Mouse (Mus musculus) forebrain, embryonic 11.5 days (tissue): Measurements from ENCODE around the gene Manbal. TPM values are rescaled to one million over a fixed set of nuclear protein-coding genes. Genes with fewer than 3 reads are reported as not detected.

ENCODE experiments used
- ATAC-seq: fragments of 200-750 bp; cut with Nextera tagmentation; replicated peaks from 2 replicates; pipeline ENCODE4 v1.8.0; 2017; ENCODE audit warnings: moderate TSS enrichment; ENCODE audit not compliant: low FRiP score
- DNase-seq: peaks from one replicate; pipeline ENCODE4 v3.0.0-alpha.2; 2017; ENCODE audit warnings: low spot score
- H3K27ac ChIP-seq: fragments of 300-500 bp; sonication (generic); 2 replicates; pipeline ENCODE4 v1.5.1; 2014; ENCODE audit warnings: low read depth, low read length
- H3K27me3 ChIP-seq: fragments of 300-500 bp; sonication (generic); 2 replicates; pipeline ENCODE4 v1.6.1; 2014; ENCODE audit warnings: mild to moderate bottlenecking, low read length, mixed read lengths; ENCODE audit not compliant: control insufficient read depth, insufficient read depth
- H3K36me3 ChIP-seq: fragments of 300-500 bp; sonication (generic); 2 replicates; pipeline ENCODE4 v1.6.1; 2014; ENCODE audit warnings: mild to moderate bottlenecking, low read length, moderate library complexity, mixed read lengths; ENCODE audit not compliant: control insufficient read depth, insufficient read depth
- H3K4me1 ChIP-seq: fragments of 300-500 bp; sonication (generic); replicated peaks from 2 replicates; pipeline ENCODE4 v1.6.1; 2014; ENCODE audit warnings: low read length, mixed read lengths; ENCODE audit not compliant: control insufficient read depth, insufficient read depth
- H3K4me2 ChIP-seq: fragments of 300-500 bp; sonication (generic); 2 replicates; pipeline ENCODE4 v1.6.1; 2014; ENCODE audit warnings: low read depth, mild to moderate bottlenecking, low read length, moderate library complexity, mixed read lengths; ENCODE audit not compliant: severe bottlenecking
- H3K4me3 ChIP-seq: fragments of 300-500 bp; sonication (generic); 2 replicates; pipeline ENCODE4 v1.5.1; 2014; ENCODE audit warnings: low read depth, low read length
- H3K9ac ChIP-seq: fragments of 300-500 bp; sonication (generic); 2 replicates; pipeline ENCODE4 v1.6.1; 2014; ENCODE audit warnings: low read length
- H3K9me3 ChIP-seq: fragments of 300-500 bp; sonication (generic); 2 replicates; pipeline ENCODE4 v1.6.1; 2016; ENCODE audit warnings: low read length, mixed read lengths; ENCODE audit not compliant: control insufficient read depth
- WGBS: fragments of 180-500 bp; shearing (Covaris S2); extraction: QIAGEN DNeasy Blood & Tissue Kit; methylation state at CpG from one replicate; pipeline ENCODE4 v1.1.7; 2014; 5-methylcytosine and 5-hydroxymethylcytosine counted together
- polyA plus RNA-seq: library from polyadenylated mRNA; unstranded; fragments of >200 nt; fragmentation: Nextera tagmentation; extraction: Ambion mirVana; gene quantifications from 2 replicates; pipeline ENCODE4 v1.2.1, GENCODE M21; 2014

Manbal gene
- polyA plus RNA-seq, 1 experiment from 2014 or later, result 31.0 TPM

GRCm38 (mm10) chr2:157349121-157349778 lies 18.1 kb upstream of the Manbal start:
- Histone ChIP-seq H3K4me3 (no peak overlapping the region), H3K9ac (no peak overlapping the region; the same call in 1 of the 2 replicates), H3K9me3 (no peaks in the 10 kb centered on the region), H3K4me1 (peaks cover 6% of the 10 kb centered on the region; the same call in 1 of the 2 replicates), H3K36me3 (no peaks in the 10 kb centered on the region), H3K27ac (peak overlapping the region; percentile 41; the same call in 1 of the 2 replicates), H3K27me3 (no peaks in the 10 kb centered on the region), H3K4me2 (no peak overlapping the region)
- whole genome bisulfite sequencing, result 57% methylated on average over 12 of the region's 12 CpGs
- peak; percentile 53; the same call in 1 of the 2 replicates for ATAC-seq
- DNase-seq, result no peak

GRCm38 (mm10) chr2:157353183-157353582 lies 14.2 kb upstream of the Manbal start:
- 76% methylated on average over 4 of the region's 4 CpGs for whole genome bisulfite sequencing

GRCm38 (mm10) chr2:157354106-157354505 lies 13.3 kb upstream of the Manbal start:
- ATAC-seq (no peak), DNase-seq (no peak)
- 0 out of 2 replicates have a peak, but pooled peaks cover 2% of the 10 kb centered on the region for H3K4me1 ChIP-seq
- H3K4me3 ChIP-seq, result no peak overlapping the region
- no peaks in the 10 kb centered on the region for H3K36me3 ChIP-seq
- 69% methylated on average over 3 of the region's 3 CpGs for WGBS
- no peak overlapping the region for H3K4me2 ChIP-seq
- H3K27me3 ChIP-seq, result no peaks in the 10 kb centered on the region
- no peak overlapping the region for H3K27ac ChIP-seq
- H3K9ac ChIP-seq, result no peak overlapping the region
- no peaks in the 10 kb centered on the region for H3K9me3 ChIP-seq

More at GRCm38 (mm10) chr2:157353183-157353582, 14.2 kb upstream of the Manbal start:
- Histone ChIP-seq H3K36me3 (no peaks in the 10 kb centered on the region), H3K27ac (no peak overlapping the region), H3K9ac (no peak overlapping the region), H3K4me2 (no peak overlapping the region), H3K4me1 (peaks cover 2% of the 10 kb centered on the region; the same call in 1 of the 2 replicates), H3K9me3 (no peaks in the 10 kb centered on the region), H3K27me3 (no peaks in the 10 kb centered on the region), H3K4me3 (no peak overlapping the region)
- no peak for ATAC-seq
- no peak for DNase-seq

GRCm38 (mm10) chr2:157360028-157360427 lies 7.4 kb upstream of the Manbal start:
- no peak overlapping the region for H3K4me3 ChIP-seq
- H3K36me3 ChIP-seq, result no peaks in the 10 kb centered on the region
- 86% methylated on average over 5 of the region's 5 CpGs for WGBS
- no peaks in the 10 kb centered on the region for H3K4me1 ChIP-seq
- H3K9me3 ChIP-seq, result no peaks in the 10 kb centered on the region
- no peaks in the 10 kb centered on the region for H3K27me3 ChIP-seq
- no peak for DNase-seq
- H3K4me2 ChIP-seq, result no peak overlapping the region
- no peak overlapping the region for H3K27ac ChIP-seq
- ATAC-seq, result no peak
- H3K9ac ChIP-seq, result no peak overlapping the region

- H3K27me3 ChIP-seq, result no peaks in the 10 kb centered on the region
- H3K9me3 ChIP-seq, result no peaks in the 10 kb centered on the region
- 91% methylated on average over 3 of the region's 3 CpGs for WGBS
- no peak overlapping the region for H3K9ac ChIP-seq
- no peaks in the 10 kb centered on the region; the same call in none of the 2 replicates for H3K4me1 ChIP-seq
- H3K27ac ChIP-seq, result no peak overlapping the region
- H3K4me2 ChIP-seq, result no peak overlapping the region
- no peak for DNase-seq
- no peaks in the 10 kb centered on the region for H3K36me3 ChIP-seq
- no peak for ATAC-seq
- H3K4me3 ChIP-seq, result no peak overlapping the region
Observed at GRCm38 (mm10) chr2:157363031-157363430, 4.4 kb upstream of the Manbal start.

GRCm38 (mm10) chr2:157366762-157367161 lies 632 bp upstream of the Manbal start:
- H3K27me3 ChIP-seq, result no peaks in the 10 kb centered on the region
- 87% methylated on average over 9 of the region's 9 CpGs for WGBS
- 0 out of 2 replicates have a peak, but pooled peaks have one; percentile 9 for ATAC-seq
- H3K9me3 ChIP-seq, result no peaks in the 10 kb centered on the region
- peak overlapping the region; percentile 91 for H3K4me2 ChIP-seq
- no peak for DNase-seq
- H3K9ac ChIP-seq, result no peak overlapping the region
- no peaks in the 10 kb centered on the region; the same call in none of the 2 replicates for H3K4me1 ChIP-seq
- no peak overlapping the region for H3K4me3 ChIP-seq
- H3K27ac ChIP-seq, result no peak overlapping the region
- H3K36me3 ChIP-seq, result no peaks in the 10 kb centered on the region; the same call in 1 of the 2 replicates

- Histone ChIP-seq H3K4me1 (no peaks in the 10 kb centered on the region; the same call in none of the 2 replicates), H3K36me3 (no peaks in the 10 kb centered on the region; the same call in 1 of the 2 replicates), H3K27me3 (no peaks in the 10 kb centered on the region), H3K4me3 (peak overlapping the region; percentile 71), H3K9ac (peak overlapping the region; percentile 98), H3K9me3 (no peaks in the 10 kb centered on the region), H3K27ac (peak overlapping the region; percentile 82), H3K4me2 (peak overlapping the region; percentile 91)
- ATAC-seq, result no peak
- 12% methylated on average over 13 of the region's 13 CpGs for WGBS
- DNase-seq, result no peak
Observed at GRCm38 (mm10) chr2:157367991-157368390, 597 bp downstream of the Manbal start.

- H3K4me3 ChIP-seq, result no peak overlapping the region
- no peak for ATAC-seq
- no peaks in the 10 kb centered on the region for H3K9me3 ChIP-seq
- H3K4me1 ChIP-seq, result peaks cover 11% of the 10 kb centered on the region
- H3K4me2 ChIP-seq, result no peak overlapping the region
- no peaks in the 10 kb centered on the region; the same call in 1 of the 2 replicates for H3K36me3 ChIP-seq
- no peak for DNase-seq
- no peak overlapping the region for H3K27ac ChIP-seq
- no peaks in the 10 kb centered on the region for H3K27me3 ChIP-seq
- H3K9ac ChIP-seq, result no peak overlapping the region
- WGBS, result 88% methylated on average over 6 of the region's 6 CpGs
Observed at GRCm38 (mm10) chr2:157371696-157372095, 4.3 kb downstream of the Manbal start.
